Mouse (Mus musculus): ENCODE data around the gene Mboat7. TPM values are rescaled to one million over a fixed set of nuclear protein-coding genes. Genes with fewer than 3 reads are reported as not detected.

Mboat7 gene
- polyA plus RNA-seq, 1 experiment = 45.8 TPM

DNA sequence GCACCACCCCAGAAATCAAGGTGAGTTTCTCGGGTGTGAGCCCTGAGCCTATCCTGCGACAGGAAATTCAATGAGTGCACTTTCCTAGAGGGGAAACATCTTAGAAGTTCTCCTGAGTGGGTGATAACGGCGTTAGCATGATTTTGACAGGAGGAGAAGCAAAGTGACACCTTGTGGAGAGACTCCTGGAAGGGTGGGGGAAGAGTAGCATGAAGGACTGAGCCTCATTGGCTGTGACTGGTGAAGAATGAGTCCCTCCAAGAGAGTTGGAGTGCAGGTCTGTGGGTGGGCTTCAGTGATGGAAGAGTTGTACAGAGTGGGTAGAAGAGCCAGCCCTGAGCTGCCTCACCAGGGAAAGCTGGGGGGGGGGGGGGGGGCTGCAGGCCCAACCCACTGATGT, 36.4 kb downstream of the Mboat7 start:
- H3K36me3 ChIP-seq (ENCODE audit: control insufficient read depth, insufficient read depth) = peaks cover 78% of the 10 kb centered on the region
- H3K79me3 ChIP-seq (ENCODE audit: low read depth) = peaks cover 2% of the 10 kb centered on the region
- H3K4me3 ChIP-seq (ENCODE audit: insufficient read depth, poor library complexity, severe bottlenecking) = no peak overlapping the region
- no peak overlapping the region for H3ac ChIP-seq (ENCODE audit: control insufficient read depth, insufficient read length, low read depth)
- peaks cover 6% of the 10 kb centered on the region for H3K79me2 ChIP-seq (ENCODE audit: control insufficient read depth, insufficient read depth)
- TF ChIP-seq CEBPB (IDR thresholded peaks at IDR 0.05; ENCODE audit: low read depth) (no peak), MYOG (IDR thresholded peaks at IDR 0.05; ENCODE audit: control insufficient read depth, extremely low read depth, insufficient read length) (no peak), MAX (IDR thresholded peaks at IDR 0.05) (no peak), USF1 (IDR thresholded peaks at IDR 0.05; ENCODE audit: low read depth) (no peak), MYOD1 (IDR thresholded peaks at IDR 0.05; ENCODE audit: control insufficient read depth, insufficient read length, low read depth) (no peak), FOSL1 (IDR thresholded peaks at IDR 0.05; ENCODE audit: insufficient read depth, low read length, poor library complexity, severe bottlenecking) (no peak), CTCF (IDR thresholded peaks at IDR 0.05; ENCODE audit: control insufficient read depth, insufficient read depth, insufficient read length) (no peak)
- H3K27me3 ChIP-seq (ENCODE audit: control insufficient read depth, insufficient read depth, insufficient read length) = no peaks in the 10 kb centered on the region

DNA sequence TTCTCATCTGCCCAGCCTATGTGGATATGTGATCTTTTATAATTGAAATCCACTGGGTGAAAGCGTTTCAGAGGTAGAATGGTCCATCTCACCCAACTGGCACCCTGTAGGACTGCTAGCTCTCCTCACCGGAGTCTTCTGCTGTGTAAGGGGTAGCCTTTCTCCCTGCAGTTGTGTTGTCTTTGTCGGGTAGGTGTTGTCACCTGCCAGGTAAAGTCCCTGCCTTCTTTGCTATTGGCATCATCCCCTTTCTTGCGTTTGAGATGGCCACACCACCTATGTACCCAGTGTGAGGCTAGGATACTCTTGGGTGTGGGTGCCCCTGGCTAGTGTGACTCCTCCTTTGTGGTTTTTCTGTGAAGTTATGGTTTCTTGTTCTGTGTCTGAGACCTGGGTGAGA, 46.7 kb downstream of the Mboat7 start:
- no peaks in the 10 kb centered on the region for H3K27me3 ChIP-seq (ENCODE audit: control insufficient read depth, insufficient read depth, insufficient read length)
- H3K4me3 ChIP-seq (ENCODE audit: insufficient read depth, poor library complexity, severe bottlenecking) = peak overlapping the region; percentile 57
- peak overlapping the region; percentile 100 for H3ac ChIP-seq (ENCODE audit: control insufficient read depth, insufficient read length, low read depth)
- no peak for TF ChIP-seq MYOD1 (IDR thresholded peaks at IDR 0.05; ENCODE audit: control insufficient read depth, insufficient read length, low read depth)
- no peak for TF ChIP-seq MYOG (IDR thresholded peaks at IDR 0.05; ENCODE audit: control insufficient read depth, extremely low read depth, insufficient read length)
- no peak for TF ChIP-seq CEBPB (IDR thresholded peaks at IDR 0.05; ENCODE audit: low read depth)
- no peak for TF ChIP-seq MAX (IDR thresholded peaks at IDR 0.05)
- no peak for TF ChIP-seq FOSL1 (IDR thresholded peaks at IDR 0.05; ENCODE audit: insufficient read depth, low read length, poor library complexity, severe bottlenecking)
- no peak for TF ChIP-seq USF1 (IDR thresholded peaks at IDR 0.05; ENCODE audit: low read depth)
- no peak for TF ChIP-seq CTCF (IDR thresholded peaks at IDR 0.05; ENCODE audit: control insufficient read depth, insufficient read depth, insufficient read length)
- H3K36me3 ChIP-seq (ENCODE audit: control insufficient read depth, insufficient read depth) = peaks cover 12% of the 10 kb centered on the region
- H3K79me2 ChIP-seq (ENCODE audit: control insufficient read depth, insufficient read depth) = peaks cover 56% of the 10 kb centered on the region
- peaks cover 47% of the 10 kb centered on the region for H3K79me3 ChIP-seq (ENCODE audit: low read depth)

DNA sequence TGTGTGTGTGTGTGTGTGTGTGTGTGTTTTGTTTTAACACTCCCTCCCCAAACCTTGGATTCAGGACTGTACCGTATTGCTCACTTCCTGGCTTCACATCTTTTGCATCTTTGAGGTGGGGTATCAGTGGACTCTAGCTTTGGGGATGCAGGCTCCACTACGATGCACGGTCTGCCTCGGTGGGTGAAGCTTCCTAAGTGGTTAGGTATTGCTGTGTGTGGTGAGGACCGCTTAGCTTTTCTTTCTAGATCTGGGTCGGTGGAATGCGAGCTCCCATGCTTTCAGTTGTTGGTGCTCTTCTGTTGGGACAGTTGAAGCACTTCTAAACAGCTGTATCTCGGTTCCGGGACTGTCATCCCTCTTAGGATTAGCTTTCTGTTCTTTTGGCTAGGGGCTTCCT, 47.1 kb downstream of the Mboat7 start:
- Histone ChIP-seq H3K79me2 (ENCODE audit: control insufficient read depth, insufficient read depth) (peaks cover 56% of the 10 kb centered on the region), H3K4me3 (ENCODE audit: insufficient read depth, poor library complexity, severe bottlenecking) (peak overlapping the region; percentile 57), H3K27me3 (ENCODE audit: control insufficient read depth, insufficient read depth, insufficient read length) (no peaks in the 10 kb centered on the region), H3K79me3 (ENCODE audit: low read depth) (peaks cover 47% of the 10 kb centered on the region), H3K36me3 (ENCODE audit: control insufficient read depth, insufficient read depth) (peaks cover 8% of the 10 kb centered on the region), H3ac (ENCODE audit: control insufficient read depth, insufficient read length, low read depth) (peak overlapping the region; percentile 100)
- no peak for TF ChIP-seq USF1 (IDR thresholded peaks at IDR 0.05; ENCODE audit: low read depth)
- no peak for TF ChIP-seq CEBPB (IDR thresholded peaks at IDR 0.05; ENCODE audit: low read depth)
- no peak for TF ChIP-seq MAX (IDR thresholded peaks at IDR 0.05)
- no peak for TF ChIP-seq MYOG (IDR thresholded peaks at IDR 0.05; ENCODE audit: control insufficient read depth, extremely low read depth, insufficient read length)
- TF ChIP-seq CTCF (IDR thresholded peaks at IDR 0.05; ENCODE audit: control insufficient read depth, insufficient read depth, insufficient read length) = no peak
- TF ChIP-seq MYOD1 (IDR thresholded peaks at IDR 0.05; ENCODE audit: control insufficient read depth, insufficient read length, low read depth) = no peak
- TF ChIP-seq FOSL1 (IDR thresholded peaks at IDR 0.05; ENCODE audit: insufficient read depth, low read length, poor library complexity, severe bottlenecking) = no peak

DNA sequence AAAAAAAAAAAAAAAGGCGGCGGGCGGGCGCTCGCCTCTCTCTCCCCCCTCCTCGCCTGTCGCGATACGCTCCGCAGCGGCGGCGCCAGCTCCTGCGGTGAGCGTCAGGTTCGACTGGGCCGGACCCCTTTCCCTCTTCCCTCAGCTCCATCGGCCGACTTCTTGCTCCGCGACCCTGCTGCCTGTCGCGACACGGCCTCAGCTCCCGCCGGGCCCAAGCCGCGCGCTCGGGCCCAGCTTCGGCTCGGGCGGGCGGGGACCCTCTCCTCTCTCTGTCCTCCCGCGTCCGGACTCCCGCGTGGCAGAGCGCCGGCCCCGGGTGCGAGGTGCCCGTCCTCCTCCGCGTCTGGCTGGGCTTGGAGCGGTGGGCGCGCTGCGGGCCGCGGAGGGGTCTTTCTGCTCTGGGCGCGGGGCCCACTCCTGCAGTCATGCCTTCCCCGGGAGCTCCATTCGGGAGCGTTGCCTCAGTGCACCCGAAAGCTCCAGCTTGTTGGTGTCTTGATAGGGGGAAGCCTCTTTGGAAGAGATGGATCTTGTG, 47.8 kb downstream of the Mboat7 start:
- Histone ChIP-seq H3K79me2 (ENCODE audit: control insufficient read depth, insufficient read depth) (peaks cover 54% of the 10 kb centered on the region), H3K4me3 (ENCODE audit: insufficient read depth, poor library complexity, severe bottlenecking) (peak overlapping the region; percentile 57), H3K36me3 (ENCODE audit: control insufficient read depth, insufficient read depth) (peaks cover 9% of the 10 kb centered on the region), H3K79me3 (ENCODE audit: low read depth) (peaks cover 44% of the 10 kb centered on the region), H3ac (ENCODE audit: control insufficient read depth, insufficient read length, low read depth) (peak overlapping the region; percentile 100), H3K27me3 (ENCODE audit: control insufficient read depth, insufficient read depth, insufficient read length) (no peaks in the 10 kb centered on the region)
- TF ChIP-seq MYOD1 (IDR thresholded peaks at IDR 0.05; ENCODE audit: control insufficient read depth, insufficient read length, low read depth) (no peak), MYOG (IDR thresholded peaks at IDR 0.05; ENCODE audit: control insufficient read depth, extremely low read depth, insufficient read length) (no peak), MAX (IDR thresholded peaks at IDR 0.05) (no peak)

DNA sequence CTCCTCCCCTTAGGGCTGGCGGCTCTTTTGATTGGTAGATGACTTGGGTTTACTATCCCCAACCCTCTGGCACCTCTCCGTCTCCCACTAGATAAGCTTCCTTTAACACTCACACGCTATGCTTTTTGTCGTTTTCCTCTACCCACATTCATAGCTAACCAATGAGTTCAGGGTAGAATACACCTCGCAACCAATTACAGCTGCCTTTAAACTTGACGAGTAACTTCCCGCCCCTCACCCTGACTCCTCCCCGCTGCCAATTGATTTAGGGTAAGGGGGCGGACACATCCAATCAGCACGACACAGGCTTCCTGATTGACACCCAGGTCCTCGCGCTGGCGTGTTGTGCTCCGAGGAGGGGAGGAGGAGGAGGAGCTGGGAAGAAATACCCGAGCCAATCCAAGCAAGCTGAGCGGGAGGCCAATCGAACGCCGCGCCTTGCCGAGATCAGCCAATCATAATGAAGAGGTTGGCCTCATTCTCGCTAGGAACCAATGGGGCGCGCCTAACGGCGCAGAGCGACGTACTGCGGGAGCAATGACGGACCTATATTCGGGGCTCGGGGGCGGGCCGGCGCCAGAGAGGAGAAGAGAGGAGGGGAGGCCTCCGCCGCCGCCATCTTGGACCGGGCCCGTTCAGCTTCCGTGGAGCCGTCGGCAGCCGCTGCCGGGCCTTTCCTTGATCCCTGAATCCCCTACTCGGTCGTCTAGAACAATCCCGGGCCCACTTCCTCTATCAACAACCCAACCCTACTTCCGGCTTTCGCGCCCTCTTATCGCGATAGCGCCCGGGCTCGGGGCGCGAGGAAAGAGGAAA, 48.4 kb downstream of the Mboat7 start, which contains the start of gene Cnot3:
Gene Cnot3 (plus strand): TSS at position 597 of the 816 bp plus-strand sequence.
- TF ChIP-seq MAX (IDR thresholded peaks at IDR 0.05) (no peak), MYOD1 (IDR thresholded peaks at IDR 0.05; ENCODE audit: control insufficient read depth, insufficient read length, low read depth) (no peak), USF1 (IDR thresholded peaks at IDR 0.05; ENCODE audit: low read depth) (no peak), CEBPB (IDR thresholded peaks at IDR 0.05; ENCODE audit: low read depth) (no peak), MYOG (IDR thresholded peaks at IDR 0.05; ENCODE audit: control insufficient read depth, extremely low read depth, insufficient read length) (no peak), CTCF (IDR thresholded peaks at IDR 0.05; ENCODE audit: control insufficient read depth, insufficient read depth, insufficient read length) (no peak), FOSL1 (IDR thresholded peaks at IDR 0.05; ENCODE audit: insufficient read depth, low read length, poor library complexity, severe bottlenecking) (no peak)
- Histone ChIP-seq H3ac (ENCODE audit: control insufficient read depth, insufficient read length, low read depth) (peak within 1 kb of the TSS; percentile 100), H3K79me2 (ENCODE audit: control insufficient read depth, insufficient read depth) (peaks cover 47% of the 10 kb centered on the region), H3K79me3 (ENCODE audit: low read depth) (peaks cover 41% of the 10 kb centered on the region), H3K27me3 (ENCODE audit: control insufficient read depth, insufficient read depth, insufficient read length) (no peaks in the 10 kb centered on the region), H3K4me3 (ENCODE audit: insufficient read depth, poor library complexity, severe bottlenecking) (peak within 1 kb of the TSS; percentile 57), H3K36me3 (ENCODE audit: control insufficient read depth, insufficient read depth) (peaks cover 12% of the 10 kb centered on the region)

Data from C2C12 (cell line).